Mouse (Mus musculus) forebrain, embryonic 10.5 days (tissue): ENCODE data around the gene Bcl9. TPM values are rescaled to one million over a fixed set of nuclear protein-coding genes. Genes with fewer than 3 reads are reported as not detected.
A peak's percentile ranks its signal among the peaks of the same experiment; 100 is the strongest.

ENCODE experiments used
- DNase-seq: peaks from one replicate; pipeline ENCODE4 v3.0.0-alpha.2; 2017; ENCODE audit warnings: low spot score; ENCODE audit errors: extremely low spot score
- H3K27ac ChIP-seq: fragments of 300-500 bp; sonication (generic); 2 replicates; pipeline ENCODE4 v1.5.1; 2016; ENCODE audit warnings: mild to moderate bottlenecking
- H3K27me3 ChIP-seq: fragments of 300-500 bp; sonication (generic); 2 replicates; pipeline ENCODE4 v1.6.1; 2016; ENCODE audit warnings: mild to moderate bottlenecking; ENCODE audit not compliant: poor library complexity, severe bottlenecking
- H3K36me3 ChIP-seq: fragments of 300-500 bp; sonication (generic); replicated peaks from 2 replicates; pipeline ENCODE4 v1.6.1; 2016; ENCODE audit warnings: mild to moderate bottlenecking, moderate library complexity
- H3K4me1 ChIP-seq: fragments of 300-500 bp; sonication (generic); 2 replicates; pipeline ENCODE4 v1.6.1; 2016
- H3K4me3 ChIP-seq: fragments of 300-500 bp; sonication (generic); 2 replicates; pipeline ENCODE4 v1.5.1; 2016; ENCODE audit warnings: mild to moderate bottlenecking, moderate library complexity
- H3K9me3 ChIP-seq: fragments of 300-500 bp; sonication (generic); 2 replicates; pipeline ENCODE4 v1.6.1; 2016; ENCODE audit warnings: mild to moderate bottlenecking, moderate library complexity
- WGBS: fragments of 180-500 bp; shearing (Covaris S2); methylation state at CpG from one replicate; pipeline ENCODE4 v1.1.7; 2016; 5-methylcytosine and 5-hydroxymethylcytosine counted together
- polyA plus RNA-seq: library from polyadenylated mRNA; unstranded; fragments of >200 nt; fragmentation: Nextera tagmentation; extraction: Ambion mirVana; gene quantifications from 2 replicates; pipeline ENCODE4 v1.2.1, GENCODE M21; 2016

Gene Bcl9
- polyA plus RNA-seq, 1 experiment from 2014 or later = 51.4 TPM

GRCm38 (mm10) chr3:97242629-97243167 lies 55.0 kb downstream of the Bcl9 start:
- no peak overlapping the region for H3K4me3 ChIP-seq
- WGBS = 39% methylated on average over 10 of the region's 10 CpGs
- H3K27me3 ChIP-seq = no peaks in the 10 kb centered on the region
- H3K27ac ChIP-seq = peak overlapping the region; percentile 61
- H3K4me1 ChIP-seq = peaks cover 23% of the 10 kb centered on the region
- DNase-seq = no peak
- no peaks in the 10 kb centered on the region for H3K9me3 ChIP-seq
- peaks cover 6% of the 10 kb centered on the region for H3K36me3 ChIP-seq

GRCm38 (mm10) chr3:97241826-97242225 lies 55.9 kb downstream of the Bcl9 start:
- Histone ChIP-seq H3K4me3 (no peak overlapping the region), H3K4me1 (peaks cover 23% of the 10 kb centered on the region), H3K9me3 (no peaks in the 10 kb centered on the region), H3K36me3 (peaks cover 6% of the 10 kb centered on the region), H3K27ac (0 out of 2 replicates have a peak overlapping the region, but pooled peaks have one; percentile 51), H3K27me3 (no peaks in the 10 kb centered on the region)
- 56% methylated on average over 6 of the region's 6 CpGs for WGBS
- DNase-seq = no peak

- Histone ChIP-seq H3K36me3 (peaks cover 10% of the 10 kb centered on the region), H3K27ac (no peak overlapping the region), H3K4me3 (no peak overlapping the region), H3K9me3 (no peaks in the 10 kb centered on the region), H3K27me3 (no peaks in the 10 kb centered on the region), H3K4me1 (peaks cover 29% of the 10 kb centered on the region)
- no peak for DNase-seq
- WGBS = 91% methylated on average over 6 of the region's 6 CpGs
These were observed 57.9 kb downstream of the Bcl9 start for GRCm38 (mm10) chr3:97239793-97240192.

DNA sequence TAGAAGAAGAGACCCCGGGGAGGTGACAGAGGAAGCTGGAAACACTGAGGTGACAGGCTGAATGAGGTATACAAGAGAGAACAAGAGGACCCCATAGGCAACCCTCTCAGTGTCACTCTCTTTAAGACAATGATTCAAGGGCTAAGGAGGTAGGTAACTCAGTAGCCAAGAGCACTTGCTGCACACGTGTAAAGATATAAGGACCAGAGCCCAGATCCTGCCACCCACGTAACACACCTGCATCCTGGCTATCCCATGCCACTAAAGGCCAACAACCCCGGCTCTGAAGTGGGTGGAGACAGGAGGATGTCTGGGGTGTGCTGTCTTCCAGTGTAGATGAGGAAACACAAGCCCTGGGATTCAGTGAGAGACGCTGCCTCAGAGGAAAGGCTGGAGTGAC lies 58.4 kb downstream of the Bcl9 start:
- DNase-seq = no peak
- H3K4me1 ChIP-seq = peaks cover 29% of the 10 kb centered on the region
- WGBS = 91% methylated on average over 5 of the region's 5 CpGs
- H3K36me3 ChIP-seq = peaks cover 10% of the 10 kb centered on the region
- no peaks in the 10 kb centered on the region for H3K9me3 ChIP-seq
- H3K27me3 ChIP-seq = no peaks in the 10 kb centered on the region
- H3K4me3 ChIP-seq = no peak overlapping the region
- H3K27ac ChIP-seq = no peak overlapping the region

GRCm38 (mm10) chr3:97238521-97238920 lies 59.2 kb downstream of the Bcl9 start:
- no peaks in the 10 kb centered on the region for H3K9me3 ChIP-seq
- H3K27ac ChIP-seq = no peak overlapping the region
- peaks cover 25% of the 10 kb centered on the region for H3K4me1 ChIP-seq
- no peak overlapping the region for H3K4me3 ChIP-seq
- 81% methylated on average over 2 of the region's 2 CpGs for WGBS
- H3K27me3 ChIP-seq = no peaks in the 10 kb centered on the region
- DNase-seq = no peak
- H3K36me3 ChIP-seq = peaks cover 8% of the 10 kb centered on the region

GRCm38 (mm10) chr3:97237403-97237802 lies 60.3 kb downstream of the Bcl9 start:
- Histone ChIP-seq H3K4me3 (no peak overlapping the region), H3K27me3 (no peaks in the 10 kb centered on the region), H3K36me3 (peaks cover 11% of the 10 kb centered on the region), H3K27ac (no peak overlapping the region), H3K9me3 (no peaks in the 10 kb centered on the region), H3K4me1 (peaks cover 14% of the 10 kb centered on the region)
- 93% methylated on average over 2 of the region's 2 CpGs for WGBS
- DNase-seq = no peak

DNA sequence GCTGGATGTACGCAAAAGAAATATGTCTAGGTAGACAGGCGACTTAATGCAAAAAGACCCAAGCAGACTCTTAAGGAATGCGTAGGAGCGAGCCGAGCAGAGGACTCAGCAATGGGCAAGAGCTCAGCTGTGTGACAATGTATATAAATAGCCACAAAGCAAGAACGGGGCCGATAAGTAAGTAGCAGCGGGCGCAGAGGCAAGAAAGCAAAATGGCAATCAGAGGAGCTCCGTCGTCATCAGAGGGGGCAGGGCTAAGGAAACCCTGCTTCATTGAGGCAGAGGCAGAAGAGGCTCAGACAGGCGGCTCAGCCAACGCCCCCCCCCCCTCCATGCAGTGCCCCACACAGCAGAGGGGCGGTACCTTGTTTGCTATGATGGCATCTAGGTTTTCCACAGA lies 62.9 kb downstream of the Bcl9 start:
- DNase-seq = no peak
- 92% methylated on average over 14 of the region's 14 CpGs for WGBS
- no peak overlapping the region for H3K4me3 ChIP-seq
- no peak overlapping the region for H3K27ac ChIP-seq
- peaks cover 6% of the 10 kb centered on the region; the same call in 1 of the 2 replicates for H3K4me1 ChIP-seq
- 0 out of 2 replicates have a peak, but pooled peaks cover 4% of the 10 kb centered on the region for H3K9me3 ChIP-seq
- peaks cover 27% of the 10 kb centered on the region for H3K36me3 ChIP-seq
- H3K27me3 ChIP-seq = no peaks in the 10 kb centered on the region

GRCm38 (mm10) chr3:97232328-97232727 lies 65.4 kb downstream of the Bcl9 start:
- peaks cover 22% of the 10 kb centered on the region for H3K36me3 ChIP-seq
- no peaks in the 10 kb centered on the region for H3K27me3 ChIP-seq
- H3K4me3 ChIP-seq = no peak overlapping the region
- WGBS = 85% methylated on average over 3 of the region's 3 CpGs
- DNase-seq = no peak
- 0 out of 2 replicates have a peak, but pooled peaks cover 4% of the 10 kb centered on the region for H3K9me3 ChIP-seq
- no peak overlapping the region for H3K27ac ChIP-seq
- peaks cover 22% of the 10 kb centered on the region for H3K4me1 ChIP-seq

- Histone ChIP-seq H3K36me3 (peaks cover 22% of the 10 kb centered on the region), H3K27ac (no peak overlapping the region), H3K4me1 (peaks cover 22% of the 10 kb centered on the region), H3K27me3 (no peaks in the 10 kb centered on the region), H3K4me3 (no peak overlapping the region), H3K9me3 (0 out of 2 replicates have a peak, but pooled peaks cover 4% of the 10 kb centered on the region)
- no peak for DNase-seq
- WGBS = 94% methylated on average over 9 of the region's 9 CpGs
These were observed 65.9 kb downstream of the Bcl9 start for GRCm38 (mm10) chr3:97231857-97232256.

DNA sequence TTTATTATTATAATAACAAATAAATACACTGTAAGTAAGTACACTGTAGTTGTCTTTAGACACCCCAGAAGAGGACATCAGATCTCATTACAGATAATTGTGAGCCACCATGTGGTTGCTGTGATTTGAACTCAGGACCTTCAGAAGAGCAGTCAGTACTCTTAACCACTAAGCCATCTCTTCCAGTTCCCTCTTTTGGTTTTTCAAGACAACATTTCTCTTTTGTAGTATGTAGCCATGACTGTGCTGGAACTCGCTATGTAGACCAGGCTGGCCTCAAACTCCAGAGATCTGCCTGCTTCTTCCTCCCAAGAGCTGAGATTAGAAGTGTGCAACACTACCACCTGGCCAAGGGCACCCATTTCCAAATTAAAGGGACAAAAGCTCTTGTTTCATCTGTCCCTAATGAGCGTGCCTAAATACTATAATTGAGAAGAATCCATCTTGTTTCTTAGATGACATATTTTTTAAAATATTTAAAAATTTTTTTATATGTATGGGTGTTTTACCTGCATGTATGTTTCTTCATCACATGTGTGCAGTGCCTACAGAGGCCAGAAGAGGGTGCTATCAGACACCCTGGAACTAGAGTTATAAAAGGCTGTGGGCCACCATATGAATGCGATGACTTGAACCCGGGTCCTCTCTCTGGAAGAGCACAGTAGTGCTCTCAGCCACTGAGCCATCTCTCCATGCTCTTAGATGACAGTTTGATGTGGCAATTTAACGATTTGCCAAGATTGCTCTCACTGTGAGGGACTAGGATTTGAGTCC lies 66.9 kb downstream of the Bcl9 start:
- H3K36me3 ChIP-seq = peaks cover 22% of the 10 kb centered on the region
- WGBS = 96% methylated on average over 5 of the region's 5 CpGs

GRCm38 (mm10) chr3:97228457-97228856 lies 69.3 kb downstream of the Bcl9 start:
- 12% methylated on average over 12 of the region's 12 CpGs for WGBS
- H3K9me3 ChIP-seq = 0 out of 2 replicates have a peak, but pooled peaks cover 4% of the 10 kb centered on the region
- no peaks in the 10 kb centered on the region for H3K27me3 ChIP-seq

More for the DNA sequence above, 66.9 kb downstream of the Bcl9 start:
- Histone ChIP-seq H3K4me3 (no peak overlapping the region), H3K9me3 (0 out of 2 replicates have a peak, but pooled peaks cover 4% of the 10 kb centered on the region), H3K27ac (no peak overlapping the region), H3K27me3 (no peaks in the 10 kb centered on the region), H3K4me1 (peaks cover 25% of the 10 kb centered on the region)
- DNase-seq = no peak

GRCm38 (mm10) chr3:97228020-97228419 lies 69.7 kb downstream of the Bcl9 start:
- no peak for DNase-seq
- H3K4me3 ChIP-seq = peak overlapping the region; percentile 86
- H3K36me3 ChIP-seq = peaks cover 27% of the 10 kb centered on the region
- H3K9me3 ChIP-seq = 0 out of 2 replicates have a peak, but pooled peaks cover 4% of the 10 kb centered on the region
- WGBS = under 1% methylated on average over 16 of the region's 16 CpGs
- peak overlapping the region; percentile 98 for H3K27ac ChIP-seq
- H3K4me1 ChIP-seq = peaks cover 43% of the 10 kb centered on the region
- H3K27me3 ChIP-seq = no peaks in the 10 kb centered on the region

More at GRCm38 (mm10) chr3:97228457-97228856, 69.3 kb downstream of the Bcl9 start:
- peaks cover 22% of the 10 kb centered on the region for H3K36me3 ChIP-seq
- H3K4me3 ChIP-seq = peak overlapping the region; percentile 86
- DNase-seq = no peak
- H3K4me1 ChIP-seq = peaks cover 42% of the 10 kb centered on the region
- peak overlapping the region; percentile 98 for H3K27ac ChIP-seq
